Mouse (Mus musculus) central nervous system, embryonic 18 days (tissue): ENCODE results near the gene Sap30l. TPM values are rescaled to one million over a fixed set of nuclear protein-coding genes. Genes with fewer than 3 reads are reported as not detected.

Experiments used
- polyA plus RNA-seq: library from polyadenylated mRNA; depleted of rRNA; stranded (reverse); fragments of >200 nt; gene quantifications from 2 replicates; pipeline ENCODE4 v1.2.3, GENCODE M21; 2012; rRNA removed

The Sap30l gene
- polyA plus RNA-seq = 26.8 and 26.9 TPM in 2 replicates

DNA sequence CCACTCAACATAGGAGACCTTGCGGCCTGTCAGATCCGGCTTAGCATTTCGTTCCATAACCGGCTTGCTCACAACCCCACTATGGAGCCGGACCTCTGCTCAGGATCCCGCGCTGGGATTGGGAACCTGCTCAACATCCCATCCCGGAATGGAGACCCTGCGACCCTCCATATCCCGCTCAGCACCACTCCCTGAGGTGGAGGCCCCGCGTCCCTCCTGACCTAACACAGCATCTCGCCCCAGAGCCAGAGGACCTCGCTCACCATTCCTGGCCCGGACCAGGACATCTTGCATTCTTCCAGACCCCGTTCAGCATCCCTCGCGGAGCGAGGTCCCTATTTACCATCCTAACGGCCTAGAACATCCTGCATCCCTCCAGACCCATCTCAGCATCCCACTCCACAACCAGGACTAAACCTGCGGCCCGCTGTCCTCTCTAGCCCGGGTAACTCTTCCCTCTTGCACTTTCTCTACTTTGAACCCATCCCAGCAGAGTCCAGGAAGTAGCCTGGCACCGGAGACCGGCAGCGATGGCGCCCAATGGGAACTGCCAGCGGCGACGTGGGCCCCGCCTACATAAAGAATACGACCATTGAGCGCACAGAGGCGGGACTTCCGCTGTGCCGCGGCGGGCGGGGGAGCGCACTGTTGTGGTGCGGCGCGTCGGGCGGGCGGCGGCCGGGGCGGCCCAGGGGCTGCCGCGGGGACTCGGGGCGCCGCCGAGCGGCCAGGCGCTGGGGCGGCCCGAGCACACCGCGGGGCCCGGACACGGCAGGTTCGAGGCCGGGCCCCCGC, at the start of gene Sap30l:
Gene Sap30l (plus strand): TSS at position 667 of the 795 bp plus-strand sequence.

DNA sequence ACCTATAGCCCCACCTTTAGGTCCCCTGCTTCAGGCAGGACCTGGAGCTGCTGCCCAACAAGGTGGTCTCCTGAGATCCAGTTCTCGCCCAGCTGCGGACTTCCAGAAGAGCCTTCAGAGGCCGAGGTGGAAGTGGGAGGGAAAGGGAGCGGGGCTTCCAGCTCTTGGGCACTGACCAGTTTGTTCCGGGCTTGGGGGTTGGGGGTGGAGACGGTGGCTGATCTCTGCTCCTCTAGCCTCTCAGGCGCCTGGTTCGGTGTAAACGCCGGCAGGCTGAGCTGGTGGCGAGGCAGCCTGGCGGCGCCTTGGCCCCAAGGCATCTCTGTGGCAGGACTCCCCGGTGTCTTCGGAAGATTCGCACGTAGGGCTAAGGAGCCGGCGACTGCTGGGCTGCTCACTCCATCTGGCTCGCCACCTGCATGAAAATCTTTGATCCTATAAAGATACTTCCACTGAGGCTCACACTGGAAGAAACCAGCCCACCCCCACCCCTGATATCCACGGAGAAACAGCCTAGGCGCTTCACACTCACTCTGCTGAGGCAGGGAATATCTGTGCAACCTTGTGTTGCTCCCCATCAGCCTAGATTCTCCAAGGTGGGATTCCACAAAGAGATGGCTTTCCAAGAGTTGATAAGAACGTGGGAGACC, 31.2 kb downstream of the Sap30l start, which contains the start of gene Hand1:
Gene Hand1 (minus strand): TSS at position 267 of the 650 bp plus-strand sequence.

Other genes starting within 250 kb of the Sap30l start
- 11.7 TPM in 2 replicates for gene Galnt10, start 156.2 kb upstream of the Sap30l start, polyA plus RNA-seq
- 0.79 TPM in 1 of 2 replicates, not detected in the other for gene Hand1, start 31.2 kb downstream of the Sap30l start, polyA plus RNA-seq
- gene Larp1, start 207.4 kb downstream of the Sap30l start, polyA plus RNA-seq = 43.3 and 46.6 TPM in 2 replicates